Mouse (Mus musculus) thymus, adult 2 months (tissue): ENCODE data around the gene Atg13. TPM values are rescaled to one million over a fixed set of nuclear protein-coding genes. Genes with fewer than 3 reads are reported as not detected.

Experiments used
- DNase-seq: peaks from one replicate; pipeline ENCODE4 v3.0.0; 2021
- H3K27ac ChIP-seq: fragments of 200-500 bp; 2 replicates; pipeline ENCODE4 v1.5.1; 2012; ENCODE audit warnings: low read length, control low read depth; ENCODE audit not compliant: control insufficient read depth, insufficient read depth
- H3K27me3 ChIP-seq: fragments of 200-500 bp; 2 replicates; pipeline ENCODE4 v1.6.1; 2012; ENCODE audit warnings: mild to moderate bottlenecking, low read length, moderate library complexity, mixed read lengths; ENCODE audit not compliant: control insufficient read depth, insufficient read depth
- H3K36me3 ChIP-seq: fragments of 200-500 bp; 2 replicates; pipeline ENCODE4 v1.6.1; 2012; ENCODE audit warnings: mild to moderate bottlenecking, low read length, moderate library complexity; ENCODE audit not compliant: control insufficient read depth, insufficient read depth
- H3K4me1 ChIP-seq: fragments of 200-500 bp; replicated peaks from 2 replicates; pipeline ENCODE4 v1.6.1; 2012; ENCODE audit warnings: low read length; ENCODE audit not compliant: control insufficient read depth, insufficient read depth
- H3K4me3 ChIP-seq: fragments of 200-500 bp; 2 replicates; pipeline ENCODE4 v1.5.1; 2012; ENCODE audit warnings: mild to moderate bottlenecking, low read length, control low read depth, moderate library complexity; ENCODE audit not compliant: control insufficient read depth, insufficient read depth
- CTCF ChIP-seq: fragments of 200-500 bp; IDR thresholded peaks from 2 replicates; pipeline ENCODE4 v1.5.1; 2012; ENCODE audit warnings: mild to moderate bottlenecking, control low read depth, low read length, moderate library complexity, borderline replicate concordance; ENCODE audit not compliant: control insufficient read depth, poor library complexity, insufficient read depth; ENCODE audit errors: extremely low read depth
- POLR2A ChIP-seq: fragments of 200-500 bp; IDR thresholded peaks from 2 replicates; pipeline ENCODE4 v1.6.1; 2012; ENCODE audit warnings: mild to moderate bottlenecking, low read length, control low read depth, moderate library complexity; ENCODE audit not compliant: control insufficient read depth, poor library complexity, insufficient read depth; ENCODE audit errors: extremely low read depth
- WGBS: fragments of 180-500 bp; shearing (Covaris S2); methylation state at CpG from one replicate; pipeline ENCODE4 v1.1.7; 2018; 5-methylcytosine and 5-hydroxymethylcytosine counted together
- polyA plus RNA-seq: library from polyadenylated mRNA; depleted of rRNA; stranded (reverse); fragments of >200 nt; gene quantifications from 2 replicates; pipeline ENCODE4 v1.2.3, GENCODE M21; 2012

The Atg13 gene
- polyA plus RNA-seq, 1 experiment = 50.4 TPM

GRCm38 (mm10) chr2:91660981-91661380 is 49.4 kb downstream of the Atg13 start:
- WGBS = 99% methylated on average over 6 of the region's 6 CpGs
- H3K27ac ChIP-seq = no peak overlapping the region
- no peak overlapping the region for H3K4me3 ChIP-seq
- no peaks in the 10 kb centered on the region for H3K4me1 ChIP-seq
- TF ChIP-seq POLR2A = no peak
- TF ChIP-seq CTCF = no peak
- H3K36me3 ChIP-seq = peaks cover 65% of the 10 kb centered on the region
- no peaks in the 10 kb centered on the region for H3K27me3 ChIP-seq
- no peak for DNase-seq

- WGBS = 97% methylated on average over 8 of the region's 8 CpGs
- no peak overlapping the region for H3K27ac ChIP-seq
- H3K4me3 ChIP-seq = no peak overlapping the region
- TF ChIP-seq CTCF (no peak), POLR2A (no peak)
- H3K36me3 ChIP-seq = peaks cover 77% of the 10 kb centered on the region
- no peak for DNase-seq
- H3K27me3 ChIP-seq = no peaks in the 10 kb centered on the region
- H3K4me1 ChIP-seq = no peaks in the 10 kb centered on the region
Observed at GRCm38 (mm10) chr2:91659657-91660056, 50.7 kb downstream of the Atg13 start.

- no peak overlapping the region for H3K4me3 ChIP-seq
- peaks cover 2% of the 10 kb centered on the region for H3K4me1 ChIP-seq
- H3K36me3 ChIP-seq = peaks cover 63% of the 10 kb centered on the region
- WGBS = 93% methylated on average over 8 of the region's 8 CpGs
- no peaks in the 10 kb centered on the region for H3K27me3 ChIP-seq
- TF ChIP-seq CTCF = no peak
- no peak for TF ChIP-seq POLR2A
- DNase-seq = no peak
- H3K27ac ChIP-seq = no peak overlapping the region
Observed at GRCm38 (mm10) chr2:91656774-91657173, 53.6 kb downstream of the Atg13 start.

GRCm38 (mm10) chr2:91655827-91656226 is 54.5 kb downstream of the Atg13 start:
- Histone ChIP-seq H3K4me3 (no peak overlapping the region), H3K36me3 (peaks cover 56% of the 10 kb centered on the region), H3K27ac (no peak overlapping the region), H3K27me3 (no peaks in the 10 kb centered on the region), H3K4me1 (peaks cover 7% of the 10 kb centered on the region)
- no peak for DNase-seq
- TF ChIP-seq POLR2A = no peak
- no peak for TF ChIP-seq CTCF
- 95% methylated on average over 6 of the region's 6 CpGs for WGBS

- WGBS = 96% methylated on average over 5 of the region's 5 CpGs
- peaks cover 7% of the 10 kb centered on the region for H3K4me1 ChIP-seq
- H3K27ac ChIP-seq = no peak overlapping the region
- peaks cover 56% of the 10 kb centered on the region for H3K36me3 ChIP-seq
- DNase-seq = no peak
- H3K27me3 ChIP-seq = no peaks in the 10 kb centered on the region
- no peak overlapping the region for H3K4me3 ChIP-seq
- no peak for TF ChIP-seq CTCF
- TF ChIP-seq POLR2A = no peak
Observed at GRCm38 (mm10) chr2:91655388-91655787, 55.0 kb downstream of the Atg13 start.

GRCm38 (mm10) chr2:91652863-91653262 is 57.5 kb downstream of the Atg13 start:
- peaks cover 41% of the 10 kb centered on the region for H3K36me3 ChIP-seq
- TF ChIP-seq CTCF = no peak
- no peak for TF ChIP-seq POLR2A
- H3K27me3 ChIP-seq = no peaks in the 10 kb centered on the region
- no peak overlapping the region for H3K27ac ChIP-seq
- WGBS = 90% methylated on average over 6 of the region's 6 CpGs
- no peak for DNase-seq
- H3K4me1 ChIP-seq = peaks cover 13% of the 10 kb centered on the region
- H3K4me3 ChIP-seq = no peak overlapping the region

GRCm38 (mm10) chr2:91651458-91652258 is 58.7 kb downstream of the Atg13 start:
- TF ChIP-seq POLR2A (no peak), CTCF (no peak)
- 89% methylated on average over 14 of the region's 14 CpGs for WGBS
- Histone ChIP-seq H3K36me3 (peaks cover 40% of the 10 kb centered on the region), H3K4me3 (no peak overlapping the region), H3K27ac (peak overlapping the region; percentile 4; the same call in 1 of the 2 replicates), H3K4me1 (peaks cover 18% of the 10 kb centered on the region), H3K27me3 (no peaks in the 10 kb centered on the region)
- no peak for DNase-seq
